Mouse (Mus musculus): ENCODE results near the gene Pld5. TPM values are rescaled to one million over a fixed set of nuclear protein-coding genes. Genes with fewer than 3 reads are reported as not detected.
A peak's percentile ranks its signal among the peaks of the same experiment; 100 is the strongest.

Gene Pld5
- not detected in 2 replicates for total RNA-seq (2014; fragmentation: Nextera tagmentation)
- total RNA-seq (2017) = not detected in 2 replicates

GRCm38 (mm10) chr1:176274667-176275610, at the start of gene Pld5:
Gene Pld5 (minus strand): TSS chr1:176275312.
- ATAC-seq (replicated peaks; ENCODE audit: poor library complexity, severe bottlenecking) = peak; percentile 69

GRCm38 (mm10) chr1:176315063-176315462, 40.0 kb upstream of the Pld5 start:
- no peak for ATAC-seq (replicated peaks; ENCODE audit: poor library complexity, severe bottlenecking)

GRCm38 (mm10) chr1:176310174-176310573, 35.1 kb upstream of the Pld5 start:
- no peak for ATAC-seq (replicated peaks; ENCODE audit: poor library complexity, severe bottlenecking)

GRCm38 (mm10) chr1:176289396-176289795, 14.3 kb upstream of the Pld5 start:
- ATAC-seq (replicated peaks; ENCODE audit: poor library complexity, severe bottlenecking) = no peak

GRCm38 (mm10) chr1:176275611-176275980, 484 bp upstream of the Pld5 start:
- ATAC-seq (replicated peaks; ENCODE audit: poor library complexity, severe bottlenecking) = no peak

GRCm38 (mm10) chr1:176248717-176249030, 26.4 kb downstream of the Pld5 start:
- no peak for ATAC-seq (replicated peaks; ENCODE audit: poor library complexity, severe bottlenecking)

- no peak for ATAC-seq (replicated peaks; ENCODE audit: poor library complexity, severe bottlenecking)
Measured at GRCm38 (mm10) chr1:176247885-176248716, 27.0 kb downstream of the Pld5 start.

GRCm38 (mm10) chr1:176239199-176239598, 35.9 kb downstream of the Pld5 start:
- ATAC-seq (replicated peaks; ENCODE audit: poor library complexity, severe bottlenecking) = no peak

GRCm38 (mm10) chr1:176223794-176224193, 51.3 kb downstream of the Pld5 start:
- peak; percentile 57 for ATAC-seq (replicated peaks; ENCODE audit: poor library complexity, severe bottlenecking)

GRCm38 (mm10) chr1:176223196-176223595, 51.9 kb downstream of the Pld5 start:
- ATAC-seq (replicated peaks; ENCODE audit: poor library complexity, severe bottlenecking) = peak; percentile 83

GRCm38 (mm10) chr1:176218217-176218616, 56.9 kb downstream of the Pld5 start:
- ATAC-seq (replicated peaks; ENCODE audit: poor library complexity, severe bottlenecking) = no peak

- no peak for ATAC-seq (replicated peaks; ENCODE audit: poor library complexity, severe bottlenecking)
Measured at GRCm38 (mm10) chr1:176213645-176214221, 61.4 kb downstream of the Pld5 start.

- ATAC-seq (replicated peaks; ENCODE audit: poor library complexity, severe bottlenecking) = no peak
Measured at GRCm38 (mm10) chr1:176212922-176213644, 62.0 kb downstream of the Pld5 start.

- no peak for ATAC-seq (replicated peaks; ENCODE audit: poor library complexity, severe bottlenecking)
Measured at GRCm38 (mm10) chr1:176210803-176211202, 64.3 kb downstream of the Pld5 start.

GRCm38 (mm10) chr1:176208014-176208413, 67.1 kb downstream of the Pld5 start:
- no peak for ATAC-seq (replicated peaks; ENCODE audit: poor library complexity, severe bottlenecking)

GRCm38 (mm10) chr1:176202360-176202759, 72.8 kb downstream of the Pld5 start:
- ATAC-seq (replicated peaks; ENCODE audit: poor library complexity, severe bottlenecking) = no peak

- no peak for ATAC-seq (replicated peaks; ENCODE audit: poor library complexity, severe bottlenecking)
Measured at GRCm38 (mm10) chr1:176197036-176197766, 77.9 kb downstream of the Pld5 start.

GRCm38 (mm10) chr1:176196341-176196740, 78.8 kb downstream of the Pld5 start:
- no peak for ATAC-seq (replicated peaks; ENCODE audit: poor library complexity, severe bottlenecking)

GRCm38 (mm10) chr1:176194727-176195126, 80.4 kb downstream of the Pld5 start:
- ATAC-seq (replicated peaks; ENCODE audit: poor library complexity, severe bottlenecking) = no peak

GRCm38 (mm10) chr1:176183991-176184390, 91.1 kb downstream of the Pld5 start:
- ATAC-seq (replicated peaks; ENCODE audit: poor library complexity, severe bottlenecking) = no peak

Measured in granulocyte monocyte progenitor cell, adult 5-6 weeks (primary cell).